Mouse (Mus musculus) embryonic facial prominence, embryonic 11.5 days (tissue): ENCODE results near the gene Shank3. TPM values are rescaled to one million over a fixed set of nuclear protein-coding genes. Genes with fewer than 3 reads are reported as not detected.

ENCODE experiments used
- ATAC-seq: fragments of 200-750 bp; cut with Nextera tagmentation; replicated peaks from 2 replicates; pipeline ENCODE4 v1.8.0; 2017; ENCODE audit warnings: low read depth; ENCODE audit not compliant: insufficient number of reproducible peaks, low FRiP score, low TSS enrichment
- DNase-seq: peaks from one replicate; pipeline ENCODE4 v3.0.0-alpha.2; 2015; ENCODE audit warnings: low spot score
- H3K27ac ChIP-seq: fragments of 300-500 bp; sonication (generic); replicated peaks from 2 replicates; pipeline ENCODE4 v1.5.1; 2014; ENCODE audit warnings: mild to moderate bottlenecking, low read depth, low read length, control low read depth
- H3K27me3 ChIP-seq: fragments of 300-500 bp; sonication (generic); 2 replicates; pipeline ENCODE4 v1.6.1; 2014; ENCODE audit warnings: mild to moderate bottlenecking, low read length, moderate library complexity, mixed read lengths; ENCODE audit not compliant: control insufficient read depth, insufficient read depth
- H3K36me3 ChIP-seq: fragments of 300-500 bp; sonication (generic); replicated peaks from 2 replicates; pipeline ENCODE4 v1.6.1; 2014; ENCODE audit warnings: low read depth, mild to moderate bottlenecking, low read length, moderate library complexity, mixed read lengths; ENCODE audit not compliant: control insufficient read depth, insufficient read depth
- H3K4me1 ChIP-seq: fragments of 300-500 bp; sonication (generic); 2 replicates; pipeline ENCODE4 v1.6.1; 2014; ENCODE audit warnings: low read length, mixed read lengths; ENCODE audit not compliant: control insufficient read depth, insufficient read depth
- H3K4me2 ChIP-seq: fragments of 300-500 bp; sonication (generic); 2 replicates; pipeline ENCODE4 v1.6.1; 2014; ENCODE audit warnings: low read depth, mild to moderate bottlenecking, control low read depth, low read length, moderate library complexity
- H3K4me3 ChIP-seq: fragments of 300-500 bp; sonication (generic); 2 replicates; pipeline ENCODE4 v1.5.1; 2014; ENCODE audit warnings: low read depth, low read length, control low read depth
- H3K9ac ChIP-seq: fragments of 300-500 bp; sonication (generic); replicated peaks from 2 replicates; pipeline ENCODE4 v1.6.1; 2014; ENCODE audit warnings: mild to moderate bottlenecking, control low read depth, low read length
- H3K9me3 ChIP-seq: fragments of 300-500 bp; sonication (generic); replicated peaks from 2 replicates; pipeline ENCODE4 v1.6.1; 2016; ENCODE audit warnings: mild to moderate bottlenecking, low read length, inconsistent platforms, mixed read lengths; ENCODE audit not compliant: control insufficient read depth
- whole genome bisulfite sequencing: fragments of 180-500 bp; shearing (Covaris S2); extraction: QIAGEN DNeasy Blood & Tissue Kit; methylation state at CpG from one replicate; pipeline ENCODE4 v1.1.7; 2014; 5-methylcytosine and 5-hydroxymethylcytosine counted together
- polyA plus RNA-seq: library from polyadenylated mRNA; unstranded; fragments of >200 nt; fragmentation: Nextera tagmentation; extraction: Ambion mirVana; gene quantifications from 2 replicates; pipeline ENCODE4 v1.2.1, GENCODE M21; 2014

The Shank3 gene
- polyA plus RNA-seq, 1 experiment from 2014 or later = 1.6 TPM

DNA sequence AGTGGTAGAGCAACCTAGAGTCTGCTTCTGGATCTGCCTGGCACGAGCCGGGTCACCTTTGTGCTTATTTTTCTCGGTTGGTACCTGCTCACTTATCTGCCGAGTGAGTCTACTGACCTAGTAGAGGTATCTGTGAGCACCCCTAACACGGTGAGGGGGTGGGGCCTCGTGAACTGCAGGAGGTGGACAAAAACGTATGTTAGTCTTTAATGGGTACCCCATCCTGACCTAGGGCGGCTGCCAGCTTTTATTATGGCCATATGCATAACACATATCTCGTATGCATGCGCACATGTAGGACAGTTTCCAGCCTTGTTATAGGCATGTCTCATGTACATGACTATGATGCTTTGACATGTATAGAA is 34.4 kb downstream of the Shank3 start:
- no peak for ATAC-seq
- H3K9me3 ChIP-seq = no peaks in the 10 kb centered on the region
- no peak for DNase-seq
- no peak overlapping the region for H3K4me2 ChIP-seq
- H3K36me3 ChIP-seq = no peaks in the 10 kb centered on the region
- H3K4me3 ChIP-seq = no peak overlapping the region
- no peak overlapping the region for H3K27ac ChIP-seq
- no peak overlapping the region for H3K9ac ChIP-seq
- no peaks in the 10 kb centered on the region for H3K27me3 ChIP-seq
- WGBS = 88% methylated on average over 10 of the region's 10 CpGs
- no peaks in the 10 kb centered on the region; the same call in 1 of the 2 replicates for H3K4me1 ChIP-seq

DNA sequence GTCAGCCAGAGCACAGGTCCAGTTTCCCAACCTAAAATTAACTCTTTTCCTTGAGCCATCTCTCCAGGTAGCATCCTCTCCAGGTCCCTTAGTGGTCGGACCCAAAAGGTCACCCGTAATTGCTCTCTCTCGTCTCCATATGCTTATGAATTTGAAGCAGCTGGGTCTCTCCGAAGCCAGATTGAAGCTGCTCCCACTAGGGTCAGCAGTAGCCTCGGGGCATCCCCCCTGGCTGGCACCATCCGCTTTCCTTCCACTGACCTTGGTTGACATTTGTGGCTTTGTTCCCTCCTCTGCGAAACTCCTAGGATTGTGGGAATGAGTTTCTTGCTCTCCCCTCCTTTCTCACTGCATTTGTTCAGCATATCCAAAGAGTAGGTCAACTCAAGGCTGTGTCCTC is 44.7 kb downstream of the Shank3 start:
- Histone ChIP-seq H3K9me3 (no peaks in the 10 kb centered on the region), H3K9ac (no peak overlapping the region), H3K27ac (no peak overlapping the region), H3K36me3 (no peaks in the 10 kb centered on the region), H3K4me3 (no peak overlapping the region), H3K4me1 (peaks cover 4% of the 10 kb centered on the region), H3K27me3 (peaks cover 8% of the 10 kb centered on the region; the same call in 1 of the 2 replicates), H3K4me2 (no peak overlapping the region)
- DNase-seq (no peak), ATAC-seq (no peak)
- 72% methylated on average over 7 of the region's 7 CpGs for WGBS

DNA sequence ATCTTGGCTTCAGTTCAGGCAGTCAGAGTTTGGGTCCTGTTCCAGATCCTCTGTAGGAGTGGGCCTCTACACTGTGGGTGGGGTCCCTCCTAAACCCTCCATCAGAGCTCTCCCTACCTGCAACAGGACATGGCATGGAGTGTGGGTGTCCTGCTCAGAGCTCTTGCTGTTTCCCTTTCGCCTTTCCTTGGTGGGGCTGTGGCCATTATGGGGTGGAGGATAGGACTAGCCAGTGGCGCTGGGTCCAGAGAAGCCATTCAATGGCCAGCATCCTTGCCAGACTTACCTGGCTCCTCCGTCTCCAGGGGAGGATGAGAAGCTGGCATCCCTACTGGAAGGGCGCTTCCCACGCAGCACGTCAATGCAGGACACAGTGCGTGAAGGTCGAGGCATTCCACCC is 47.9 kb downstream of the Shank3 start:
- H3K27ac ChIP-seq = no peak overlapping the region
- H3K9me3 ChIP-seq = no peaks in the 10 kb centered on the region
- DNase-seq = no peak
- H3K4me2 ChIP-seq = peak overlapping the region; percentile 67
- H3K27me3 ChIP-seq = peaks cover 8% of the 10 kb centered on the region; the same call in 1 of the 2 replicates
- 56% methylated on average over 8 of the region's 8 CpGs for WGBS
- peak overlapping the region; percentile 31 for H3K4me3 ChIP-seq
- H3K9ac ChIP-seq = no peak overlapping the region; the same call in 1 of the 2 replicates
- peaks cover 4% of the 10 kb centered on the region for H3K4me1 ChIP-seq
- H3K36me3 ChIP-seq = no peaks in the 10 kb centered on the region; the same call in 1 of the 2 replicates
- peak; percentile 9; the same call in 1 of the 2 replicates for ATAC-seq

- 8% methylated on average over 46 of the region's 58 CpGs for WGBS
- peak overlapping the region; percentile 51 for H3K9ac ChIP-seq
- no peaks in the 10 kb centered on the region for H3K9me3 ChIP-seq
- peak; percentile 77 for ATAC-seq
- DNase-seq = peak; percentile 72
- peak overlapping the region; percentile 31 for H3K4me3 ChIP-seq
- no peaks in the 10 kb centered on the region; the same call in 1 of the 2 replicates for H3K36me3 ChIP-seq
- H3K4me2 ChIP-seq = peak overlapping the region; percentile 67
- no peak overlapping the region for H3K27ac ChIP-seq
- H3K4me1 ChIP-seq = peaks cover 4% of the 10 kb centered on the region
- peaks cover 8% of the 10 kb centered on the region; the same call in 1 of the 2 replicates for H3K27me3 ChIP-seq
Observed at GRCm38 (mm10) chr15:89547824-89548601, 48.6 kb downstream of the Shank3 start.

DNA sequence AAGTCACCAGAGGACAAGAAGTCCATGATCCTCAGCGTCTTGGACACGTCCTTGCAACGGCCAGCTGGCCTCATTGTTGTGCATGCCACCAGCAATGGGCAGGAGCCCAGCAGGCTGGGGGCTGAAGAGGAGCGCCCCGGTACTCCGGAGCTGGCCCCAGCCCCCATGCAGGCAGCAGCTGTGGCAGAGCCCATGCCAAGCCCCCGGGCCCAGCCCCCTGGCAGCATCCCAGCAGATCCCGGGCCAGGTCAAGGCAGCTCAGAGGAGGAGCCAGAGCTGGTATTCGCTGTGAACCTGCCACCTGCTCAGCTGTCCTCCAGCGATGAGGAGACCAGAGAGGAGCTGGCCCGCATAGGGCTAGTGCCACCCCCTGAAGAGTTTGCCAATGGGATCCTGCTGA is 49.4 kb downstream of the Shank3 start:
- Histone ChIP-seq H3K9ac (no peak overlapping the region), H3K4me3 (no peak overlapping the region)

GRCm38 (mm10) chr15:89550506-89550905 is 51.1 kb downstream of the Shank3 start:
- Histone ChIP-seq H3K4me2 (no peak overlapping the region), H3K9ac (no peak overlapping the region), H3K9me3 (no peaks in the 10 kb centered on the region), H3K4me3 (no peak overlapping the region), H3K36me3 (no peaks in the 10 kb centered on the region; the same call in 1 of the 2 replicates), H3K4me1 (peaks cover 4% of the 10 kb centered on the region), H3K27me3 (peaks cover 8% of the 10 kb centered on the region; the same call in 1 of the 2 replicates), H3K27ac (no peak overlapping the region)
- DNase-seq (no peak), ATAC-seq (no peak)
- WGBS = 94% methylated on average over 8 of the region's 8 CpGs

More for the DNA sequence above, 49.4 kb downstream of the Shank3 start:
- Histone ChIP-seq H3K27ac (no peak overlapping the region), H3K4me2 (peak overlapping the region; percentile 67; the same call in 1 of the 2 replicates), H3K36me3 (no peaks in the 10 kb centered on the region; the same call in 1 of the 2 replicates), H3K9me3 (no peaks in the 10 kb centered on the region), H3K27me3 (peaks cover 8% of the 10 kb centered on the region; the same call in 1 of the 2 replicates), H3K4me1 (peaks cover 4% of the 10 kb centered on the region)
- ATAC-seq (no peak), DNase-seq (no peak)
- WGBS = 33% methylated on average over 10 of the region's 11 CpGs

DNA sequence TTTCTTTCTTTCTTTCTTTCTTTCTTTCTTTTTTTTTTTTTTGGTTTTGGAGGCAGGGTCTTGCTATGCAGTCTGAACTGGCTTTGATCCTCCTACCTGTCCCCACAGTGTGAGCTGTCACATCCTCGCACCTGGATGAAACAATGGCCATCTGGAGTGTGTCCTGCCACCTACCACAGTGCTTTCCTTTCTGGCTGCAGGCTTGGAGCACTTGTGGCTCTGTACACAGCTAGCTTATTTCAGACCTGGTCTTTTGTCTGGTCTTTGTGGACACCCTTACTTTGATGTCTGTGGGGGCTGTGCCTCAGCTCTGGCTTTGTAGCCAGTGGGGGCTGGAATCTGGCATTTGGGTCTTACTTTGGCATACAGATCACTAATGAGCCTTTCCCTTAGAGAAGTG is 52.3 kb downstream of the Shank3 start:
- Histone ChIP-seq H3K4me1 (peaks cover 8% of the 10 kb centered on the region), H3K4me2 (no peak overlapping the region), H3K9ac (no peak overlapping the region), H3K9me3 (no peaks in the 10 kb centered on the region), H3K27me3 (peaks cover 15% of the 10 kb centered on the region), H3K36me3 (no peaks in the 10 kb centered on the region; the same call in 1 of the 2 replicates), H3K4me3 (no peak overlapping the region), H3K27ac (no peak overlapping the region)
- WGBS = 84% methylated on average over 1 of the region's 1 CpGs
- no peak for DNase-seq
- no peak for ATAC-seq

DNA sequence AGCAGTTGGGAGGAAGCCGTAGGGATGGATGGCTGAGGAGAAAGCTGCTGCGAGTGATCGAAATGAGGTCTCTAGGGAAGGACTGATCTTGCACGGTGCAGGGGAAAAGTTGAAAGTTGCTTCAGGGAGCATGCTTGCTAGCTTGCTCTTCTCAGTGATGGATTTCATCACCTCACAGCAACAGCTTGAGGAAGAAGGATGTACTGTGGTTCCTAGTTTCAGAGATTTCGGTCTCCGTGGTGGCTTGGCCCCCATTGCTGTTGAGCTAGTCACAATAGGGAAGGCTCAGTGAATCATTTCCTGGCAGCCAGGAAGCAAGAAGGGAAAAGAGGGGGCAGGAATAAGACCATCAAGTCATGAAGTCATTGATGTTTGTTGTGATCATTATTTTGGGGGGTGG is 56.2 kb downstream of the Shank3 start:
- peaks cover 33% of the 10 kb centered on the region for H3K27me3 ChIP-seq

More for the DNA sequence above, 56.2 kb downstream of the Shank3 start:
- no peaks in the 10 kb centered on the region; the same call in 1 of the 2 replicates for H3K36me3 ChIP-seq
- DNase-seq (no peak), ATAC-seq (no peak)
- H3K4me1 ChIP-seq = peaks cover 5% of the 10 kb centered on the region; the same call in 1 of the 2 replicates
- H3K4me3 ChIP-seq = no peak overlapping the region
- H3K4me2 ChIP-seq = no peak overlapping the region
- WGBS = 87% methylated on average over 6 of the region's 6 CpGs
- H3K9ac ChIP-seq = no peak overlapping the region
- H3K9me3 ChIP-seq = no peaks in the 10 kb centered on the region
- no peak overlapping the region for H3K27ac ChIP-seq
